In genomic region chr5:100429344-100430075, GRCm38 (mm10) we compare ENCODE assay signal across 8 mouse cellular contexts. TPM values are rescaled to one million over a fixed set of nuclear protein-coding genes. Genes with fewer than 3 reads are reported as not detected.
DNase-seq lines count a peak whose midpoint lies in the region; ATAC-seq lines count a peak whose summit lies in the region.

No protein-coding gene starts in this region.

- intact Hi-C loops in gastrocnemius, postnatal 14 days (cut with DNase I; ENCODE audit: low total_unique reads), result loop anchor here (5.0 kb wide), 1 partner anchor 88 kb away; the partner anchor contains the start of gene Cops4
- intact Hi-C loops in left cerebral cortex, postnatal 10 days (cut with DNase I), result no loop called here

- DNase-seq in adrenal gland, adult (ENCODE audit: inconsistent age in 2 of 2, low spot score in 1 of 2), result peak; percentile 94 to 96
- DNase-seq in embryo, embryonic 10.5 days (ENCODE audit: low spot score), result peak; percentile 98
- DNase-seq in gastrocnemius, postnatal 14 days, result peak; percentile 93
- DNase-seq in left cerebral cortex, postnatal 10 days (ENCODE audit: extremely low spot score in 1 of 2, low spot score in 2 of 2), result peak; percentile 94 to 96
- DNase-seq in right cerebral cortex, postnatal 25 days, result peak; percentile 91
- peak; percentile 88 to 91 for DNase-seq in urinary bladder, postnatal 4 days (ENCODE audit: low spot score in 2 of 2)

- peak; percentile 97 for ATAC-seq in inflammation-experienced regulatory T-cells, adult 6 months
- peak; percentile 93 for ATAC-seq in megakaryocyte-erythroid progenitor cell, adult 5-6 weeks (replicated peaks; ENCODE audit: low FRiP score, low TSS enrichment, poor library complexity, severe bottlenecking)

RNA-seq across cellular contexts. Expression of gene Sec31a, which starts 13.5 kb away (rescaled TPM):
- 10 to 100 TPM; 70.6 to 82.8 TPM for total RNA-seq in gastrocnemius, postnatal 14 days (2021)
- polyA plus RNA-seq in inflammation-experienced regulatory T-cells, adult 6 months (2017; shearing (Covaris generic)), result 100 to 1,000 TPM in 1 of 3 experiments, 10 to 100 TPM in 2; 71.1 to 124 (median 73.2) TPM
- 10 to 100 TPM; 97.3 to 97.6 TPM for total RNA-seq in left cerebral cortex, postnatal 10 days (2021)
- total RNA-seq in megakaryocyte-erythroid progenitor cell, adult 5-6 weeks (2014; fragmentation: Nextera tagmentation), result 121 and 126 TPM in 2 replicates
- 95.7 and 121 TPM in 2 replicates for total RNA-seq in megakaryocyte-erythroid progenitor cell, adult 5-6 weeks (2017)

Comparison
In these comparisons a context has a peak if more than half of its experiments do, and no peak if none do; other contexts are left out.
1. Peak in every context shown above with its lines: DNase-seq and ATAC-seq.